Mouse (Mus musculus) cerebellum, postnatal 10 days (tissue): Measurements from ENCODE around the gene Tbccd1.

Experiments
- DNase-seq, 2 experiments: peaks; one replicate each; pipeline ENCODE4 v3.0.0; 2021; ENCODE audit warnings: mixed read lengths in 2 of 2

Tbccd1 gene

GRCm38 (mm10) chr16:22857431-22858113, at the start of gene Tbccd1, which contains the start of gene Dnajb11:
Tbccd1 (minus strand) TSS chr16:22857669.
Dnajb11 (plus strand) TSS chr16:22857845.
- peak; percentile 98 to 99 for DNase-seq

GRCm38 (mm10) chr16:22901326-22901725, 43.9 kb upstream of the Tbccd1 start:
- no peak for DNase-seq

GRCm38 (mm10) chr16:22899866-22900570, 42.5 kb upstream of the Tbccd1 start:
- no peak for DNase-seq

- DNase-seq = no peak
Measured at GRCm38 (mm10) chr16:22899346-22899745, 41.9 kb upstream of the Tbccd1 start.

- DNase-seq = no peak
Measured at GRCm38 (mm10) chr16:22896618-22897017, 39.1 kb upstream of the Tbccd1 start.

GRCm38 (mm10) chr16:22894095-22894494, 36.6 kb upstream of the Tbccd1 start:
- peak in 1 of 2 experiments; percentile 13 for DNase-seq

GRCm38 (mm10) chr16:22891733-22892154, 34.3 kb upstream of the Tbccd1 start:
- no peak for DNase-seq

GRCm38 (mm10) chr16:22890683-22891510, 33.4 kb upstream of the Tbccd1 start, which contains the start of gene Ahsg:
Ahsg (plus strand) TSS chr16:22891277.
- DNase-seq = no peak

GRCm38 (mm10) chr16:22889716-22890115, 32.2 kb upstream of the Tbccd1 start:
- no peak for DNase-seq

- DNase-seq = no peak
Measured at GRCm38 (mm10) chr16:22888835-22889234, 31.4 kb upstream of the Tbccd1 start.

- no peak for DNase-seq
Measured at GRCm38 (mm10) chr16:22886726-22887125, 29.3 kb upstream of the Tbccd1 start.

- DNase-seq = no peak
Measured at GRCm38 (mm10) chr16:22885356-22885755, 27.9 kb upstream of the Tbccd1 start.

GRCm38 (mm10) chr16:22883441-22883840, 26.0 kb upstream of the Tbccd1 start:
- no peak for DNase-seq

- DNase-seq = no peak
Measured at GRCm38 (mm10) chr16:22881487-22881886, 24.0 kb upstream of the Tbccd1 start.

GRCm38 (mm10) chr16:22880900-22881299, 23.4 kb upstream of the Tbccd1 start:
- DNase-seq = peak; percentile 47 to 57

- DNase-seq = no peak
Measured at GRCm38 (mm10) chr16:22879945-22880595, 22.6 kb upstream of the Tbccd1 start.

- no peak for DNase-seq
Measured at GRCm38 (mm10) chr16:22878716-22879115, 21.2 kb upstream of the Tbccd1 start.

- peak; percentile 61 to 81 for DNase-seq
Measured at GRCm38 (mm10) chr16:22877660-22878390, 20.4 kb upstream of the Tbccd1 start.

GRCm38 (mm10) chr16:22876218-22877043, 19.0 kb upstream of the Tbccd1 start:
- peak; percentile 57 to 69 for DNase-seq

- DNase-seq = no peak
Measured at GRCm38 (mm10) chr16:22873369-22873768, 15.9 kb upstream of the Tbccd1 start.

GRCm38 (mm10) chr16:22872397-22872796, 14.9 kb upstream of the Tbccd1 start:
- DNase-seq = no peak
